Mouse (Mus musculus) thymus, postnatal 25 days (tissue): ENCODE results near the gene Nfix.

Source experiments
- DNase-seq: peaks from one replicate; pipeline ENCODE4 v3.0.0; 2022

Gene Nfix

DNA sequence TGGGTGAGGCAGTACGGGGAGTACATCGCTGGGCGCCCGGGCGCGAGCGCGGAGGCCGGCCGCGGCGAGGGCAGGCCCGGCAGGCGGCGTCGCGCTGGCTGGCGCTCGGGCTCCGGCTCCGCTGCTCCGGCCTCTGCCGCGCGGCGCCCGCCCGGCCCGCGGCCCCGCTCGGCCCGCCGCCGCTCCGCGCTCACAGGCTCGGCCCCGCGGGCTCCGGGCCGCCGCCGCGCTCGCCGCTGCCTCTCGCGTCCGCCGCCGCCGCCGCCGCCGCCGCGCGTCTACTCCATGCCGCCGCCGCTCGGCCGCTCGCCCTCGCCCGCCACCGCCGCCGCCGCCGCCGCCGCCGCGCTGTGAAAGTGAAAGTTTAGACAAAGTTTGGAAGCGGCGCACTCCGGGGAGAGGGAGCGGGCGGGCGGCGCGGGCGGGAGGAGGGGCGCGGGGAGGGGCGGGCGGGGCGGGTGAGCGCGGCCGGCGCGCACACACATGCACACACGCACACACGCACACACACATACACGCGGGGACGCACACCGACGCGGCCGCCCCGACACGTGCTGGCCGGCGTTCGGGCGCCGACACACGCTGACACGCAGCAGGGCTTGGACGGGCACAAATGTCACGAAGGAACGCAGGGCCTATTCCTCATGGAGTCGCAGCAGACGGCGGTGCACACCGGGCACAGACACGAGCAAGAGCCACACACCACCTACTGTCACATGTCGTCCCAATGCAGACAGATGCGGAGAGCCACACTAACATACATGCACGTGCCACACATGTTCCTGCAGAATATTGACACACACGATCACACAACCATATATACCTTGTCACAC is at the start of gene Nfix:
Gene Nfix (minus strand): TSS at position 346 of the 833 bp plus-strand sequence.
- DNase-seq, result peak; percentile 42

DNA sequence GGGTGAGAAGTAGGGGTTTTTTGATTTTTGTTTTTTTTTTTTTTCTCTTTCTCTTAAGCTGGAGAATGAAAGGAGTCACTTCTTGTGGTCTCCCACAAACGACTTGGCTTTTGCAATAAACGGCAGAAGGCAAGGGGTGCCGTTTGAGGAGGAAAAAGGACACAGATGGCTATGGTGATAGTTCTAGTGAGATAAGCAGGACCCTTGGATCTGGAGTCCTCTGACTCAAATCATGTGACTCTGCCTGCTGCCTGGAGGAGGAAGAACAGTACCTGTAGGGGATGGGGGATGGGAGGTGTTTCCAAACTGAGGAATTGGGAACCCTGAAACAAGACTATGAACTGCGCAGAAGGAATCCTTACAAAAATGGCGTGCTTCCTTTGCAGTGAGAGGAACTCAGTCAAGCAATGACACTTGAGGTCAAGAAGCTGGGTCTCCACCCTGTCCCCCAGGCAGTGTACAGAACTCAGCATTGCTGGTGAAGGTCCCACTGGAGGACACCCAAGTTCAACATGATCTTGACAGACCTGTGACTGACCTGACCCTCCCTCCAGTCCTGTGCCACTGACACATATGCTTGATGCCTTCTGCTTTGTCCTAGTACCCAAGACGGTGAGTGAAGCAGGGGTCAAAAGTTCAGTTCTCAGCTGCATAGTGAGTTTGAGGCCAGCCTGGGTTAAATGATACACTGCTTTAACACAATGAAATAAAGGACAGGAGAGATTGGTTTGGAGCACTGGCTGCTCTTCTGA is 47.7 kb upstream of the Nfix start:
- peak; percentile 42 for DNase-seq

- DNase-seq, result peak; percentile 100
Observed at GRCm38 (mm10) chr8:84846722-84847572, 46.8 kb upstream of the Nfix start, which contains the start of gene Calr. Gene Calr, minus strand, starts transcription at chr8:84846934.

- no peak for DNase-seq
Observed at GRCm38 (mm10) chr8:84846094-84846721, 46.1 kb upstream of the Nfix start.

- peak; percentile 19 for DNase-seq
Observed at GRCm38 (mm10) chr8:84845355-84846093, 45.4 kb upstream of the Nfix start.

DNA sequence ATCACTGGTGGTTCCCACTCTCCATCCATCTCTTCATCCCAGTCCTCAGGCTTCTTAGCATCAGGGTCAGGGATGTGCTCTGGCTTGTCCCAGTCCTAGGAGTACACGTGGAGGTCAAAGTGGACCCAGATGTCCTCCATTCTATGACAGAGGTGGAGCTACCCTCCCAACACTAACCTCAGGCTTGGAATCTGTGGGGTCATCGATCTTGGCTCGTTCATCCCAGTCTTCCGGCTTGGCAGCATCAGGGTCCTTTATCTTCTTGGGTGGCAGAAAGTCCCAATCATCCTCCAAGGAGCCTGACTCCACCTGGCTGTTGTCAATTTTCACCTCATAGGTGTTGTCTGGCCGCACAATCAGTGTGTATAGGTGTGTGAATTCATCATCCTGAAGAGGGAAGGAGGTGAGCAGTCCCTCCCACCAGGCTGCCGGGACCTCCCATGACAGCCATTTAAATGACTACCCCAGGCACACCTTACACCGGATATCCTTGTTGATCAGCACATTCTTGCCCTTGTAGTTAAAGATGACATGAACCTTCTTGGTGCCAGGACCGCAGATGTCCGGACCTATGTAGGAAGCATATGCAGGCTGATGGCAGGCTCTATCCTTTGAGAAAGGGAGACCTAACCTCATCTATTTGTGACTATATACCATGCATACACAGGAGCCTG is 44.4 kb upstream of the Nfix start:
- DNase-seq, result no peak

- DNase-seq, result no peak
Observed at GRCm38 (mm10) chr8:84841514-84841913, 41.4 kb upstream of the Nfix start.

DNA sequence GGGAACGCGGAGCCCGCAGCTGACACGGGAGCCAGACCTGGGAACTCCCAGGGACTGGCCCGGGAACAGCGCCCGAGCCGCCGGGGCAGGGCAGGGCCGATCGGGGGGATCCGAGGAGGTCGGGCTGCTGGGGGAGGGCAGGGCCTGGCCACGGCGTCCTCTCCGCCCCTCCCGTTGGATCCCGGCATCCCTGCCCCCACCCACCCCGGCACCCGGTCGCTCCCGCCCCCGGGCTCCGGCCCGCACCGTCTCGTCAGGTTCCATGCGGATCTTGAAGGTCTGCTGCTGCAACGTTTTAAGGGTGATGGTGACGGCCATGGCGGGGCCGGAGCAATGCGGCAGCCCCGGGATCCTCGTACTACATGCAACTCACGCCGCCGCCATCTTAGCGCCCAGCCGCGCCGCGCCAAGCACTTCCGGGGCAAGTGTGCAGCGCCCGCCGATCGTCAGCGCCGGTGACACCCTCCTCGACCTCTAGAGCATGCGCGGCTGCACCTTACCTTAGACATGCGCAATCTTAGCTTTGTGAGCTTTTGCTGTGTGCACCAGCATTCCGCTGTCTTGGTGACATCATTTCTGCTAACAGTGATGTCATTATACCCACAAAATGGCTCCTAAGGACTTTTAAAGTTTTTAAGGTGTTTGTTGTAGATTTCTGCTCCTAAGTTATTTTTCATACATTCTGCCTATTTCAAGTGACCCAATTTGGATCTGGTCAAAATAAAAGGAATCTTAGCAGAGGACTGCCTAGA is 40.3 kb upstream of the Nfix start, which contains the start of gene Rad23a:
Gene Rad23a (minus strand): TSS at position 418 of the 752 bp plus-strand sequence.
- peak; percentile 89 for DNase-seq

GRCm38 (mm10) chr8:84839875-84840247 is 39.7 kb upstream of the Nfix start:
- no peak for DNase-seq

GRCm38 (mm10) chr8:84839411-84839810 is 39.3 kb upstream of the Nfix start:
- DNase-seq, result no peak

DNA sequence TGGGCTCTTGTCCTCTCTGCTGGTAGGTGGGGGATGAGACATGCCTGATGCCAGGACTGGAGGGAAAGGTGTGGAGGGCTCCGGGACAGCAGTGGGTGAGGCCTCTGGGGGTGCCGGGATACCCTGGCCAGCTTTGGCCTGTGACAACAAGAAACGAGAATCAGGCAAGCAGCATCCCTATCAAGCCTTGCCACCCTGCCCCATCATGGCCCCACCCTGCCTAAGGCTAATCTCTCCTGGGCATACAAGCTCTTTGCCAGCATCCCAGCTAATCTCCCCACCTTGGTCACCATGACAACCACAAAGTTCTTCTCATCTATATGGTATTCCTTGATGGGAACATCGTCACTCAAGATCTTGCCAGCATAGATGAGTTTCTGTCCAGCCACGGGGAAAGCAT is 38.4 kb upstream of the Nfix start:
- DNase-seq, result no peak

DNA sequence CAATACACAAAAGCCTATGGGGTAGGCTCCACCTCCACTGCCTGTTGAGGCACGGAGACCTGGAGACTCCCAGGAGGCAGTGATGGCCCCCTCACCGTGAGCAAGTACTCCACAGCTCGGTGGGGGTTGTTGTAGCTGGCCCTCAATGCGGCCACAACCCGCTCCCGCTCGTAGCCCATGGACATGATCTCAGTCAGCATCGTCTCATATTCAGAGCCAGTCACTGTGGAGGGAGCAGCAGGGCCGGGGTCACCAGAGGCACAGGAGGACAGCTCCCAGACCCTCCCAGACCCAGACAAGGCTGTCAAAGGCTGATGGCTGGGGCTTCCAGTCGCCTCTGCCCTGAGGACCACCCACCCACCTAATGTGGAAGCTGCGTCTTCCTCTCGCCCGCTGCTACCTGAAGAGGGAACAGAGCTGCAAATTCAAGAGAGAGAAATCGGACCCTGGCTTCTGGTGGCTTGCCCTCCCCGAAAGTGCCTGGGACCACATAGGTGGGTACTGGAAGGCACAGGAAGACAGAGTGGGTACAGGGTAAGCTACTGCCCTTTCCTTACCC is 37.8 kb upstream of the Nfix start:
- no peak for DNase-seq

GRCm38 (mm10) chr8:84837149-84837911 is 37.2 kb upstream of the Nfix start:
- DNase-seq, result no peak

GRCm38 (mm10) chr8:84834866-84835855 is 35.0 kb upstream of the Nfix start:
- DNase-seq, result no peak

GRCm38 (mm10) chr8:84834002-84834865 is 34.1 kb upstream of the Nfix start:
- DNase-seq, result no peak

DNA sequence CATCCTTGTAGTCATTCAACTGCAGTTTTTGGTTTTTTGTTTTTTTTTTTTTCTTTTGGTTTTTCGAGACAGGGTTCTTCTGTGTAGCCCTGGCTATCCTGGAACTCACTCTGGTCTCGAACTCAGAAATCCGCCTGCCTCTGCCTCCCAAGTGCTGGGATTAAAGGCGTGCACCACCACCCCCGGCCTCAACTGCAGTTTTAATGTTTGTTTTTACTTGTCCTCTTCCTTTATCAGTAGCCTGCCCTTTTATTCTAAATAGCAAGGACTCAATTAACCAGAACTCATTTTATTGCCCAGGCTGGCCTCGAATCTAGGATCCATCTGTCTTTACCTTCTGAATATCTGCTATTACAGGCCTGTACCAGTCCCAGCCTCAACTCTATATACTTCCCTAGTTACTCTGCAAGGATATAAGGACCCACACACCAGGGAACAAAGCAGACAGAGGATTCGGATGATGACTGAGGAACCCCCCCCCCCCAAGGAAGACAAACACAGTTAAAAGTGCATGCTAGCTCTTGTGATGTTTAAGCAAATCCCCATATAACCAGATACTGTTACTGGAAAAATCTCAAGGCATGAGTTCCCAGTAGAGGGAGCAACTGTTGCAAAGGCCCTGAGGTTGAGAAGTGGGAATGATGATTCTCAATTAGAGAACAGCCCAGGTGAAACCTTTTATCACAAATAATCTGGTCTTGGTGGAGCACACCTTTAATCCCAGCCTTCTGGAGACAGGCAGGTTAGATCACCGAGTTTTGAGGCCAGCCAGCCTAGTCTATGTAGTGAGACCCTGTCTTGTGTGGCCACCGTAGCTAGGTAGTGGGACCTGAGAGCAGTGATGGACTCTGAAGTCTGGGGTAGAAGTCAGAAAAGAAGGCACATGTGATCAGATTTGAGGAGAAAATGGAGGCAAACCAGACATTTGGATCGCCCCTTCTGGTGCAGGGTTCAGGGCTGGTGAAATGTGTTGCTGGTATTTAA is 32.9 kb upstream of the Nfix start:
- no peak for DNase-seq
